Mouse (Mus musculus) stomach, postnatal 0 days (tissue): ENCODE data around the gene Srr.

ENCODE experiments used
- CTCF ChIP-seq: IDR thresholded peaks from 2 replicates; pipeline ENCODE4 v1.5.1; 2016; ENCODE audit warnings: antibody characterized with exemption, low read depth, mild to moderate bottlenecking, moderate library complexity
- EP300 ChIP-seq: optimal IDR thresholded peaks from 2 replicates; pipeline ENCODE3; 2016; ENCODE audit warnings: antibody characterized with exemption

- TF ChIP-seq CTCF (no peak), EP300 (no peak)
Measured at GRCm38 (mm10) chr11:74870544-74870943, 55.2 kb downstream of the Srr start.
